Mouse (Mus musculus): ENCODE measurements at regions not wholly inside any gene's neighbourhood (a gene's known extent, or its start where the extent isn't known, plus 50 kb on each side); places are given as distances from the start of the nearest gene placed in this dataset.
A peak's percentile ranks its signal among the peaks of the same experiment; 100 is the strongest.

DNA sequence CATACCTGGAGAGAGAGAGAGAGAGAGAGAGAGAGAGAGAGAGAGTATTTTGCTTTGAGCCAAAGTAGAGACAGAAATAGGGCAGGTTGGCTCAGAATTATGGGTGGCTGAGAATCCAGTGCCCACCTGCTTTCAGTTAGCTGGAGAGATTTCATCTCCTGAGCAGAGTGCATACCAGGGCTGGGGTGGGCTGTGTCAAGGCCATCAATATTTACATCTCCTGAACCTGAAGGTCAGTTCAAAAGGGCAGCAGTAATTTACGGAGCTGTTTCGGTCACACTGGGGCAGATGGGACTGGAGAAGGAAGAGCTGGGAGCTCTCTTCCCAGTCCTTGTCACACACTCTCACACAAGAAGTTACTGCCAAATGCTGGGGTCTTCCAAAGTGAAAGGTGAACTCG, 286.7 kb downstream of the Sox4 start:
- Histone ChIP-seq H3K4me2 (replicated peaks; ENCODE audit: low read depth, low read length) (no peak overlapping the region), H3K27me3 (ENCODE audit: control insufficient read depth, insufficient read depth, low read length) (no peaks in the 10 kb centered on the region), H3K27ac (ENCODE audit: low read depth, low read length) (no peak overlapping the region), H3K9ac (ENCODE audit: low read depth, low read length) (no peak overlapping the region), H3K36me3 (ENCODE audit: control insufficient read depth, insufficient read depth, low read length) (no peaks in the 10 kb centered on the region), H3K4me3 (ENCODE audit: low read length) (no peak overlapping the region), H3K9me3 (ENCODE audit: control insufficient read depth, low read length) (no peaks in the 10 kb centered on the region), H3K4me1 (ENCODE audit: control insufficient read depth, insufficient read depth, low read length) (peaks cover 42% of the 10 kb centered on the region)
- 28% methylated on average over 3 of the region's 3 CpGs for WGBS
- ATAC-seq (ENCODE audit: low FRiP score, low TSS enrichment) = no peak

DNA sequence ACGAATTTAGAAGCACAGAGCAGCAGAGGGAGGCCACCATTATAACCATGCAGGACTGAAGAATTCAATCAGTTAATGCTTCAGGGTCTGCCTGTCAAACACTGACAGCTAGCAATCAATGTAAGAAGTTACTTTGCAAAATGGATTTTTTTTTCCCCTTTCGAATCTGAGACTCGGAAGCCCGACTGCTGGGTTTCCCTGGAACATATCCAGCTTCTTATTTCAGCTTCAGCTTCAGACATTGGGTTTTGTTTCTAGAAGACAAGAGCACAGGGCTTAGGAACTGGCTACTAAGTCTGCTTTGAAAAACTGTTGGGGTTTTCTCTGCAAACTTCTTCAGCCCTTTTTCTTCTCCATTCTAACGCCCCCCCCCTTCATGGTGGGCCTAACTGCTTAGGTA, 288.4 kb downstream of the Sox4 start:
- no peak overlapping the region for H3K4me2 ChIP-seq (replicated peaks; ENCODE audit: low read depth, low read length)
- 52% methylated on average over 5 of the region's 5 CpGs for WGBS
- peaks cover 34% of the 10 kb centered on the region for H3K4me1 ChIP-seq (ENCODE audit: control insufficient read depth, insufficient read depth, low read length)

GRCm38 (mm10) chr13:28664698-28665097, 288.8 kb downstream of the Sox4 start:
- Histone ChIP-seq H3K4me1 (ENCODE audit: control insufficient read depth, insufficient read depth, low read length) (peaks cover 34% of the 10 kb centered on the region), H3K27me3 (ENCODE audit: control insufficient read depth, insufficient read depth, low read length) (no peaks in the 10 kb centered on the region), H3K9me3 (ENCODE audit: control insufficient read depth, low read length) (no peaks in the 10 kb centered on the region), H3K4me2 (replicated peaks; ENCODE audit: low read depth, low read length) (no peak overlapping the region), H3K36me3 (ENCODE audit: control insufficient read depth, insufficient read depth, low read length) (no peaks in the 10 kb centered on the region), H3K9ac (ENCODE audit: low read depth, low read length) (no peak overlapping the region), H3K27ac (ENCODE audit: low read depth, low read length) (peak overlapping the region; percentile 32; the same call in 1 of the 2 replicates), H3K4me3 (ENCODE audit: low read length) (no peak overlapping the region)
- 22% methylated on average over 4 of the region's 4 CpGs for WGBS
- no peak for ATAC-seq (ENCODE audit: low FRiP score, low TSS enrichment)

More for the DNA sequence above, 288.4 kb downstream of the Sox4 start:
- Histone ChIP-seq H3K36me3 (ENCODE audit: control insufficient read depth, insufficient read depth, low read length) (no peaks in the 10 kb centered on the region), H3K27ac (ENCODE audit: low read depth, low read length) (peak overlapping the region; percentile 32; the same call in 1 of the 2 replicates), H3K4me3 (ENCODE audit: low read length) (no peak overlapping the region), H3K9me3 (ENCODE audit: control insufficient read depth, low read length) (no peaks in the 10 kb centered on the region), H3K9ac (ENCODE audit: low read depth, low read length) (no peak overlapping the region), H3K27me3 (ENCODE audit: control insufficient read depth, insufficient read depth, low read length) (no peaks in the 10 kb centered on the region)
- ATAC-seq (ENCODE audit: low FRiP score, low TSS enrichment) = no peak

DNA sequence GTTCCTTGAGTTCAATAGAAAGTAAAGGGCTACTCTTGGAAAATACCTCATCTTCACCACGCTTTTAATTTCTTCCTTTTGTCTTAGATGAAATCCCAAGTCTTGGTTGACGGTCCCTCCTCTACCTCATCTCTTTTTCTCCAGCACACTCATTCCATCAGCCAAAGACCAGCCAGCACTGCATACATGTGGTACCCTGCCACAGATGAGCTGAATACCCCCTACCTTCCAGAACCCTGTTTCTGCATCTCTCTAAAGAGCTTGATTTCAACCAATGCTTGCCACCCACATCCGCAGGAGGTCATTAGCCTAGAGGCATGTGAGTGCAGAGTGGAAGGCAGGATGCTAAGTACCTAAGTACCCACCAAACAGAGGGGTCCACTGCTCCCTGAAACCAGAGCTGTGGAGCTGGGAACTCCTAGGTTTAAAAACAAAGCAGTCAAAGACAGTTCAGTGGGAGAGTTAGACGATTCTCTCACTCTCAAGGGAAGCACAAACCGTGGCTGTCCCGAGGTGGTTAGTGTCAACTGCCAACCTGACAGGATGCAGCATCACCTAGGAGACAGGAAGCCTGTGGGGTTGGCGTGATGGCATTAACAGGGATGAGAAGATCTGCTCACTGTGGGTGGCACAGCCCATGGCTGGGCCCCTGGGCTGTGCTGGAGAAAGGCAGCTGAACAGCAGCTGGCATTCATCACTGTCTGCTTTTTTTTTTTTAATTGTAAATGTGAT, 289.4 kb downstream of the Sox4 start:
- ATAC-seq (ENCODE audit: low FRiP score, low TSS enrichment) = peak; percentile 86
- H3K36me3 ChIP-seq (ENCODE audit: control insufficient read depth, insufficient read depth, low read length) = no peaks in the 10 kb centered on the region
- no peak overlapping the region for H3K9ac ChIP-seq (ENCODE audit: low read depth, low read length)
- H3K4me3 ChIP-seq (ENCODE audit: low read length) = no peak overlapping the region
- 29% methylated on average over 7 of the region's 7 CpGs for WGBS
- H3K9me3 ChIP-seq (ENCODE audit: control insufficient read depth, low read length) = no peaks in the 10 kb centered on the region
- peak overlapping the region; percentile 61; the same call in 1 of the 2 replicates for H3K27ac ChIP-seq (ENCODE audit: low read depth, low read length)
- H3K4me1 ChIP-seq (ENCODE audit: control insufficient read depth, insufficient read depth, low read length) = peaks cover 34% of the 10 kb centered on the region
- H3K4me2 ChIP-seq (replicated peaks; ENCODE audit: low read depth, low read length) = no peak overlapping the region
- H3K27me3 ChIP-seq (ENCODE audit: control insufficient read depth, insufficient read depth, low read length) = no peaks in the 10 kb centered on the region

- peaks cover 34% of the 10 kb centered on the region for H3K4me1 ChIP-seq (ENCODE audit: control insufficient read depth, insufficient read depth, low read length)
- 6% methylated on average over 5 of the region's 5 CpGs for WGBS
- peak; percentile 55; the same call in 1 of the 2 replicates for ATAC-seq (ENCODE audit: low FRiP score, low TSS enrichment)
These were observed 290.1 kb downstream of the Sox4 start for GRCm38 (mm10) chr13:28663459-28663858.

DNA sequence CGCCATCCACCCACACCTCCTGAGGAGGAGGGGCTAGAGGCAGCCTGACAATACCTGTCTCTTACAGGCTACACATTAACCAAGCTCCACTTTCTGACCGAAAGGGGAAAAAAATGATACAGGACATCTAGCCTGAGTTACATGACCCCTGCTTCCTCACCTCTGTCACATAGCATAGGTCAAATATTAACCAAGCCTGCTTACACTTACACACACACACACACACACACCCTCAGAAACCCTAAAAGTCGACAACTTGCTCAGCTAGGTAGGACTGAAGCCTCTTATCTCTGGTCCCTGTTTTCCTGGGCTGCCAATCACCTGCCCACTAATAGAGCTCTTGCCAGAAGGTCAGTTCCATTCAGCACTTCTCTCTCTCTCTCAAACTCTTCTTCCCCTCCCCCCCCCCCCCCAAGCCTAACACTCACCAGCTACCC, 291.2 kb downstream of the Sox4 start:
- Histone ChIP-seq H3K9ac (ENCODE audit: low read depth, low read length) (no peak overlapping the region), H3K4me2 (replicated peaks; ENCODE audit: low read depth, low read length) (no peak overlapping the region), H3K27me3 (ENCODE audit: control insufficient read depth, insufficient read depth, low read length) (no peaks in the 10 kb centered on the region), H3K9me3 (ENCODE audit: control insufficient read depth, low read length) (no peaks in the 10 kb centered on the region), H3K27ac (ENCODE audit: low read depth, low read length) (no peak overlapping the region), H3K36me3 (ENCODE audit: control insufficient read depth, insufficient read depth, low read length) (no peaks in the 10 kb centered on the region), H3K4me3 (ENCODE audit: low read length) (no peak overlapping the region), H3K4me1 (ENCODE audit: control insufficient read depth, insufficient read depth, low read length) (peaks cover 30% of the 10 kb centered on the region)
- ATAC-seq (ENCODE audit: low FRiP score, low TSS enrichment) = no peak
- WGBS = 65% methylated on average over 3 of the region's 3 CpGs

More at GRCm38 (mm10) chr13:28663459-28663858, 290.1 kb downstream of the Sox4 start:
- H3K4me2 ChIP-seq (replicated peaks; ENCODE audit: low read depth, low read length) = no peak overlapping the region
- no peaks in the 10 kb centered on the region for H3K9me3 ChIP-seq (ENCODE audit: control insufficient read depth, low read length)
- no peak overlapping the region for H3K9ac ChIP-seq (ENCODE audit: low read depth, low read length)
- peak overlapping the region; percentile 25 for H3K27ac ChIP-seq (ENCODE audit: low read depth, low read length)
- H3K4me3 ChIP-seq (ENCODE audit: low read length) = no peak overlapping the region
- no peaks in the 10 kb centered on the region for H3K36me3 ChIP-seq (ENCODE audit: control insufficient read depth, insufficient read depth, low read length)
- H3K27me3 ChIP-seq (ENCODE audit: control insufficient read depth, insufficient read depth, low read length) = no peaks in the 10 kb centered on the region

DNA sequence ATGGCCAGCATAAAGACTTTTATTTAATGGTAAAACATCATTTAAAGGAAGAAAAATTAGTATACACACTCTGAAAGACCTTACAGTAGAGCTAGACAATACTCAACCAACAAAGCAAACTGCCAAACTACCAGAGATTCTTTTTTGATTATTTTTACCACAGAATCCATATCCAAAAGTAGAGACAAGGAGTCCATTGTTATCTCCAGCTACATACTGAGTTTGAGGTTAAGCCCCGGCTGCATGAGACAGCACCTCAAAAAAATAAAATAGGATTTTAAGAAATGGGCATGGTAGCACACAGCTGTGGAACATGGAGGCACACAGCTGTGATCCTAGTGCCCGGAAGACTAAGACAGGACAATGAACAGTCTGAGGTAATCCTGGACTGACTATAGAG, 293.4 kb downstream of the Sox4 start:
- H3K27me3 ChIP-seq (ENCODE audit: control insufficient read depth, insufficient read depth, low read length) = no peaks in the 10 kb centered on the region
- no peak overlapping the region for H3K4me2 ChIP-seq (replicated peaks; ENCODE audit: low read depth, low read length)
- ATAC-seq (ENCODE audit: low FRiP score, low TSS enrichment) = no peak
- no peaks in the 10 kb centered on the region for H3K9me3 ChIP-seq (ENCODE audit: control insufficient read depth, low read length)
- no peaks in the 10 kb centered on the region for H3K36me3 ChIP-seq (ENCODE audit: control insufficient read depth, insufficient read depth, low read length)
- no peak overlapping the region for H3K27ac ChIP-seq (ENCODE audit: low read depth, low read length)
- no peak overlapping the region for H3K9ac ChIP-seq (ENCODE audit: low read depth, low read length)
- peaks cover 22% of the 10 kb centered on the region for H3K4me1 ChIP-seq (ENCODE audit: control insufficient read depth, insufficient read depth, low read length)
- WGBS = 89% methylated on average over 2 of the region's 2 CpGs
- no peak overlapping the region for H3K4me3 ChIP-seq (ENCODE audit: low read length)

- Histone ChIP-seq H3K9me3 (ENCODE audit: control insufficient read depth, low read length) (no peaks in the 10 kb centered on the region), H3K27ac (ENCODE audit: low read depth, low read length) (no peak overlapping the region), H3K36me3 (ENCODE audit: control insufficient read depth, insufficient read depth, low read length) (no peaks in the 10 kb centered on the region), H3K4me2 (replicated peaks; ENCODE audit: low read depth, low read length) (no peak overlapping the region), H3K4me3 (ENCODE audit: low read length) (no peak overlapping the region), H3K4me1 (ENCODE audit: control insufficient read depth, insufficient read depth, low read length) (peaks cover 7% of the 10 kb centered on the region), H3K27me3 (ENCODE audit: control insufficient read depth, insufficient read depth, low read length) (no peaks in the 10 kb centered on the region), H3K9ac (ENCODE audit: low read depth, low read length) (no peak overlapping the region)
- 77% methylated on average over 5 of the region's 5 CpGs for WGBS
- ATAC-seq (ENCODE audit: low FRiP score, low TSS enrichment) = no peak
These were observed 294.9 kb downstream of the Sox4 start for GRCm38 (mm10) chr13:28658652-28659051.

- H3K9ac ChIP-seq (ENCODE audit: low read depth, low read length) = no peak overlapping the region
- no peaks in the 10 kb centered on the region for H3K36me3 ChIP-seq (ENCODE audit: control insufficient read depth, insufficient read depth, low read length)
- no peak overlapping the region for H3K4me2 ChIP-seq (replicated peaks; ENCODE audit: low read depth, low read length)
- no peak overlapping the region for H3K4me3 ChIP-seq (ENCODE audit: low read length)
- no peak for ATAC-seq (ENCODE audit: low FRiP score, low TSS enrichment)
- H3K27ac ChIP-seq (ENCODE audit: low read depth, low read length) = no peak overlapping the region
- no peaks in the 10 kb centered on the region; the same call in 1 of the 2 replicates for H3K4me1 ChIP-seq (ENCODE audit: control insufficient read depth, insufficient read depth, low read length)
- no peaks in the 10 kb centered on the region for H3K9me3 ChIP-seq (ENCODE audit: control insufficient read depth, low read length)
- no peaks in the 10 kb centered on the region for H3K27me3 ChIP-seq (ENCODE audit: control insufficient read depth, insufficient read depth, low read length)
These were observed 298.6 kb downstream of the Sox4 start for GRCm38 (mm10) chr13:28654883-28655282.
